Mouse (Mus musculus) kidney, postnatal 0 days (tissue): ENCODE results near the gene Gna12. TPM values are rescaled to one million over a fixed set of nuclear protein-coding genes. Genes with fewer than 3 reads are reported as not detected.
A peak's percentile ranks its signal among the peaks of the same experiment; 100 is the strongest.

ENCODE experiments used
- ATAC-seq: fragments of 200-750 bp; cut with Nextera tagmentation; replicated peaks from 2 replicates; pipeline ENCODE4 v1.8.0; 2017; ENCODE audit warnings: low read depth, moderate number of reproducible peaks, moderate TSS enrichment, moderate library complexity; ENCODE audit not compliant: low FRiP score
- DNase-seq: peaks from one replicate; pipeline ENCODE4 v3.0.0-alpha.2; 2016; ENCODE audit warnings: low spot score
- H3K27ac ChIP-seq: fragments of 300-500 bp; sonication (generic); 2 replicates; pipeline ENCODE4 v1.5.1; 2014; ENCODE audit warnings: mild to moderate bottlenecking
- H3K27me3 ChIP-seq: fragments of 300-500 bp; sonication (generic); 2 replicates; pipeline ENCODE4 v1.6.1; 2014; ENCODE audit warnings: low read length, mixed read lengths; ENCODE audit not compliant: insufficient read depth
- H3K36me3 ChIP-seq: fragments of 300-500 bp; sonication (generic); 2 replicates; pipeline ENCODE4 v1.6.1; 2014; ENCODE audit warnings: low read length, mixed read lengths; ENCODE audit not compliant: insufficient read depth
- H3K4me1 ChIP-seq: fragments of 300-500 bp; sonication (generic); replicated peaks from 2 replicates; pipeline ENCODE4 v1.6.1; 2014; ENCODE audit warnings: antibody characterized with exemption, low read length, mixed read lengths; ENCODE audit not compliant: insufficient read depth
- H3K4me2 ChIP-seq: fragments of 300-500 bp; sonication (generic); 2 replicates; pipeline ENCODE4 v1.6.1; 2014; ENCODE audit warnings: mild to moderate bottlenecking, low read length, moderate library complexity, mixed read lengths
- H3K4me3 ChIP-seq: fragments of 300-500 bp; sonication (generic); replicated peaks from 2 replicates; pipeline ENCODE4 v1.5.1; 2014; ENCODE audit warnings: low read depth, low read length
- H3K9ac ChIP-seq: fragments of 300-500 bp; sonication (generic); 2 replicates; pipeline ENCODE4 v1.6.1; 2014; ENCODE audit warnings: low read depth, low read length
- H3K9me3 ChIP-seq: fragments of 300-500 bp; sonication (generic); replicated peaks from 2 replicates; pipeline ENCODE4 v1.6.1; 2016; ENCODE audit warnings: low read length, inconsistent platforms, mixed read lengths
- CTCF ChIP-seq: IDR thresholded peaks from 2 replicates; pipeline ENCODE4 v1.5.1; 2016; ENCODE audit warnings: antibody characterized with exemption, low read depth, mild to moderate bottlenecking, moderate library complexity
- WGBS: fragments of 180-500 bp; shearing (Covaris S2); extraction: QIAGEN DNeasy Blood & Tissue Kit; methylation state at CpG from one replicate; pipeline ENCODE4 v1.1.7; 2014; 5-methylcytosine and 5-hydroxymethylcytosine counted together
- polyA plus RNA-seq: library from polyadenylated mRNA; unstranded; fragments of >200 nt; fragmentation: Nextera tagmentation; extraction: Ambion mirVana; gene quantifications from 2 replicates; pipeline ENCODE4 v1.2.1, GENCODE M21; 2015

Gna12 gene
- polyA plus RNA-seq, 1 experiment from 2014 or later: 48.8 TPM

- no peaks in the 10 kb centered on the region for H3K27me3 ChIP-seq
- no peaks in the 10 kb centered on the region for H3K36me3 ChIP-seq
- DNase-seq: peak; percentile 53
- H3K4me1 ChIP-seq: peaks cover 7% of the 10 kb centered on the region; the same call in 1 of the 2 replicates
- H3K4me3 ChIP-seq: peak overlapping the region; percentile 66
- TF ChIP-seq CTCF: peak; percentile 43
- ATAC-seq: no peak
- H3K9ac ChIP-seq: peak overlapping the region; percentile 83
- no peaks in the 10 kb centered on the region for H3K9me3 ChIP-seq
- peak overlapping the region; percentile 83 for H3K4me2 ChIP-seq
- H3K27ac ChIP-seq: peak overlapping the region; percentile 80
- WGBS: 30% methylated on average over 18 of the region's 18 CpGs
These were observed 935 bp downstream of the Gna12 start for GRCm38 (mm10) chr5:140829081-140829910.

GRCm38 (mm10) chr5:140828363-140828762 lies 1.9 kb downstream of the Gna12 start:
- H3K4me3 ChIP-seq: peak overlapping the region; percentile 1; the same call in 1 of the 2 replicates
- DNase-seq (no peak), ATAC-seq (no peak)
- peaks cover 7% of the 10 kb centered on the region; the same call in 1 of the 2 replicates for H3K4me1 ChIP-seq
- peak overlapping the region; percentile 83 for H3K4me2 ChIP-seq
- H3K9me3 ChIP-seq: no peaks in the 10 kb centered on the region
- H3K9ac ChIP-seq: no peak overlapping the region
- TF ChIP-seq CTCF: no peak
- WGBS: 59% methylated on average over 2 of the region's 2 CpGs
- peak overlapping the region; percentile 43 for H3K27ac ChIP-seq
- no peaks in the 10 kb centered on the region for H3K36me3 ChIP-seq
- H3K27me3 ChIP-seq: no peaks in the 10 kb centered on the region

GRCm38 (mm10) chr5:140827896-140828295 lies 2.3 kb downstream of the Gna12 start:
- DNase-seq (peak; percentile 74), ATAC-seq (no peak)
- Histone ChIP-seq H3K36me3 (no peaks in the 10 kb centered on the region), H3K4me3 (peak overlapping the region; percentile 1; the same call in 1 of the 2 replicates), H3K27ac (peak overlapping the region; percentile 43), H3K9ac (no peak overlapping the region), H3K4me1 (peaks cover 7% of the 10 kb centered on the region; the same call in 1 of the 2 replicates), H3K27me3 (no peaks in the 10 kb centered on the region), H3K4me2 (peak overlapping the region; percentile 83), H3K9me3 (no peaks in the 10 kb centered on the region)
- WGBS: 33% methylated on average over 8 of the region's 8 CpGs
- TF ChIP-seq CTCF: no peak

- H3K4me2 ChIP-seq: peak overlapping the region; percentile 83
- no peak overlapping the region for H3K4me3 ChIP-seq
- H3K36me3 ChIP-seq: no peaks in the 10 kb centered on the region
- no peak for TF ChIP-seq CTCF
- 32% methylated on average over 2 of the region's 2 CpGs for WGBS
- no peak overlapping the region for H3K9ac ChIP-seq
- H3K27ac ChIP-seq: 0 out of 2 replicates have a peak overlapping the region, but pooled peaks have one; percentile 43
- DNase-seq (no peak), ATAC-seq (no peak)
- H3K9me3 ChIP-seq: no peaks in the 10 kb centered on the region
- H3K27me3 ChIP-seq: no peaks in the 10 kb centered on the region
- peaks cover 7% of the 10 kb centered on the region; the same call in 1 of the 2 replicates for H3K4me1 ChIP-seq
These were observed 2.8 kb downstream of the Gna12 start for GRCm38 (mm10) chr5:140827413-140827812.

- no peak for DNase-seq
- Histone ChIP-seq H3K9ac (no peak overlapping the region), H3K36me3 (no peaks in the 10 kb centered on the region), H3K4me1 (peaks cover 7% of the 10 kb centered on the region; the same call in 1 of the 2 replicates), H3K4me3 (no peak overlapping the region), H3K4me2 (no peak overlapping the region), H3K9me3 (no peaks in the 10 kb centered on the region), H3K27ac (0 out of 2 replicates have a peak overlapping the region, but pooled peaks have one; percentile 0), H3K27me3 (no peaks in the 10 kb centered on the region)
- no peak for TF ChIP-seq CTCF
- no peak for ATAC-seq
- 23% methylated on average over 1 of the region's 1 CpGs for WGBS
These were observed 3.4 kb downstream of the Gna12 start for GRCm38 (mm10) chr5:140826796-140827195.

GRCm38 (mm10) chr5:140826118-140826517 lies 4.1 kb downstream of the Gna12 start:
- Histone ChIP-seq H3K4me3 (no peak overlapping the region), H3K36me3 (no peaks in the 10 kb centered on the region), H3K4me2 (no peak overlapping the region), H3K4me1 (peaks cover 10% of the 10 kb centered on the region; the same call in 1 of the 2 replicates), H3K27ac (no peak overlapping the region), H3K9me3 (no peaks in the 10 kb centered on the region), H3K27me3 (no peaks in the 10 kb centered on the region), H3K9ac (no peak overlapping the region)
- DNase-seq: no peak
- TF ChIP-seq CTCF: no peak
- no peak for ATAC-seq
- WGBS: 100% methylated on average over 1 of the region's 1 CpGs
